Mouse (Mus musculus) stomach, postnatal 0 days (tissue): Measurements from ENCODE around the gene Aire. TPM values are rescaled to one million over a fixed set of nuclear protein-coding genes. Genes with fewer than 3 reads are reported as not detected.
A peak's percentile ranks its signal among the peaks of the same experiment; 100 is the strongest.
"Not testable (repeated sequence)": the region's sequence is repeated elsewhere in the genome, so short reads cannot be mapped to it uniquely, and the experiment has no call there.

ENCODE experiments used
- ATAC-seq: fragments of 200-750 bp; cut with Nextera tagmentation; 2 replicates; pipeline ENCODE4 v1.8.0; 2017; ENCODE audit not compliant: low FRiP score, low TSS enrichment
- DNase-seq: peaks from one replicate; pipeline ENCODE4 v3.0.0-alpha.2; 2016; ENCODE audit warnings: low spot score
- H3K27ac ChIP-seq: fragments of 300-500 bp; sonication (generic); replicated peaks from 2 replicates; pipeline ENCODE4 v1.5.1; 2014; ENCODE audit warnings: mild to moderate bottlenecking, control low read depth
- H3K27me3 ChIP-seq: fragments of 300-500 bp; sonication (generic); 2 replicates; pipeline ENCODE4 v1.6.1; 2014; ENCODE audit warnings: low read length; ENCODE audit not compliant: control insufficient read depth, insufficient read depth
- H3K36me3 ChIP-seq: fragments of 300-500 bp; sonication (generic); 2 replicates; pipeline ENCODE4 v1.6.1; 2014; ENCODE audit warnings: low read length, mixed read lengths; ENCODE audit not compliant: control insufficient read depth, insufficient read depth
- H3K4me1 ChIP-seq: fragments of 300-500 bp; sonication (generic); replicated peaks from 2 replicates; pipeline ENCODE4 v1.6.1; 2014; ENCODE audit warnings: antibody characterized with exemption; ENCODE audit not compliant: control insufficient read depth, insufficient read depth
- H3K4me2 ChIP-seq: fragments of 300-500 bp; sonication (generic); replicated peaks from 2 replicates; pipeline ENCODE4 v1.6.1; 2014; ENCODE audit warnings: low read depth, mild to moderate bottlenecking, control low read depth, moderate library complexity
- H3K4me3 ChIP-seq: fragments of 300-500 bp; sonication (generic); 2 replicates; pipeline ENCODE4 v1.5.1; 2014; ENCODE audit warnings: low read depth, low read length, control low read depth
- H3K9ac ChIP-seq: fragments of 300-500 bp; sonication (generic); 2 replicates; pipeline ENCODE4 v1.6.1; 2014; ENCODE audit warnings: mild to moderate bottlenecking, low read length, control low read depth, mixed read lengths
- H3K9me3 ChIP-seq: fragments of 300-500 bp; sonication (generic); 2 replicates; pipeline ENCODE4 v1.6.1; 2016; ENCODE audit warnings: low read length; ENCODE audit not compliant: control insufficient read depth
- CTCF ChIP-seq: IDR thresholded peaks from 2 replicates; pipeline ENCODE4 v1.5.1; 2016; ENCODE audit warnings: antibody characterized with exemption, low read depth, mild to moderate bottlenecking, moderate library complexity
- EP300 ChIP-seq: optimal IDR thresholded peaks from 2 replicates; pipeline ENCODE3; 2016; ENCODE audit warnings: antibody characterized with exemption
- WGBS: fragments of 180-500 bp; shearing (Covaris S2); extraction: QIAGEN DNeasy Blood & Tissue Kit; methylation state at CpG from one replicate; pipeline ENCODE4 v1.1.7; 2014; 5-methylcytosine and 5-hydroxymethylcytosine counted together
- polyA plus RNA-seq: library from polyadenylated mRNA; unstranded; fragments of >200 nt; fragmentation: Nextera tagmentation; extraction: Ambion mirVana; gene quantifications from 2 replicates; pipeline ENCODE4 v1.2.1, GENCODE M21; 2015

The Aire gene
- polyA plus RNA-seq, 1 experiment from 2014 or later = 0.11 TPM

DNA sequence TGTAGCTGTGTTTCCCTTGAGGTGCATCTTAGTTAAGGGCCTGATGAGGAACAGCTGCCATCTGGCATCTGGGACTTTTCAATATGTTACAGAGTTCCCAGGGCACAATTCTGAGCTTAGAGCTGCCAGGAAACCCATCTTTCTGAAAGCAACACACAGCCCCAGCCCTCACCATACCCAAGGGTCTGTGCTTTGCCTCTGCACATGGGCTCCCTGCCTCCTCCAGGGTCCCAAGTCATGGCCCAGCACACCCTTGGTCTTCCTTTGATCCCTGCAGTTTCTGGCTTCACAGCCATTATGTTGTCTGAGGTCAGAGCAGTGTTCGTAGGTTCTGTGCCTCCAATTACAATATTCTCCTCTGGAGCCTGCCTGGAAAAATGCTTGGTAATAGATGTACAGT is 14.3 kb downstream of the Aire start:
- Histone ChIP-seq H3K9ac (no peak overlapping the region), H3K4me3 (no peak overlapping the region), H3K36me3 (no peaks in the 10 kb centered on the region), H3K4me2 (no peak overlapping the region), H3K9me3 (no peaks in the 10 kb centered on the region), H3K27ac (no peak overlapping the region), H3K27me3 (no peaks in the 10 kb centered on the region), H3K4me1 (no peaks in the 10 kb centered on the region)
- no peak for ATAC-seq
- 92% methylated on average over 1 of the region's 1 CpGs for WGBS
- DNase-seq = no peak
- TF ChIP-seq EP300 (no peak), CTCF (no peak)

DNA sequence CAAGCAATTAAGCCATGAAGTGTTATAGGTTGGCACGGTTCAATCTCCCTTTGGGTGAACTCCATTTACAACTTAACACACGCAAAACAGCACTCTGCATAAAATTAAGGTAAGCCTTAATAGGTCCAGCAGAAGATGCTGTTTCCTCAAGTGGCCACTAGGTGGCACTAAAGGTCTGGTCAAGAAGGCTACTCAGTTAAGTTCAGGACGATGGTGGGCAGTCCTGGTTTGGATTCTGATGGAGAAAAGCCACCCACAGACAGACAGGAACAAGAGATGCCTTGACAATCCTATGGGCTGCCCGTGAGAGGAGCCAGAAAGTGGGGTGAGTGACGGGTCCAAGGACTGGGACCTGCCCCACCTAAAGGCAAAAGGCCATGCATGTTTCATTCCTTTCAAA is 15.3 kb downstream of the Aire start:
- peak; percentile 98 for TF ChIP-seq CTCF
- TF ChIP-seq EP300 = no peak
- Histone ChIP-seq H3K4me1 (no peaks in the 10 kb centered on the region), H3K36me3 (no peaks in the 10 kb centered on the region), H3K4me2 (no peak overlapping the region), H3K4me3 (no peak overlapping the region), H3K9me3 (no peaks in the 10 kb centered on the region), H3K9ac (no peak overlapping the region), H3K27ac (no peak overlapping the region), H3K27me3 (no peaks in the 10 kb centered on the region)
- DNase-seq (peak; percentile 73), ATAC-seq (peak; percentile 63)
- WGBS = 6% methylated on average over 5 of the region's 5 CpGs

DNA sequence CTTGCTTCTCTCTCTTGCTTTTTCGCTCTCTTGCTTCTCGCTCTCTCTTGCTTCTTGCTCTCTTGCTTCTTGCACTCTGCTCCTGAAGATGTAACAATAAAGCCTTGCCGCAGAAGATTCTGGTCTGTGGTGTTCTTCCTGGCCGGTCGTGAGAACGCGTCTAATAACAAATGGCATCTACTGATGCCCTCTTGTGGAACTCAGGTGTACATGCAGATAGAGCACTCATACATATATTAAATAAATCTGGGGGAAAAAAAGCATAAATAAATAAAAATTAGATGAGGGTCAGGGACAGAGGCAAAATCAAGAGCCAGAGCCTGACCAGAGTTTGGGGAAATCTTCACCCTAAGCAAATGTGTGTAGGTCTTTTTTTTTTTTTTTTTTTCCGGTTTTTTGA is 18.0 kb downstream of the Aire start:
- WGBS = 70% methylated on average over 6 of the region's 8 CpGs
- H3K27ac ChIP-seq, H3K4me1 ChIP-seq, H3K4me3 ChIP-seq, H3K36me3 ChIP-seq, H3K27me3 ChIP-seq, H3K4me2 ChIP-seq, H3K9ac ChIP-seq, DNase-seq, H3K9me3 ChIP-seq, ATAC-seq: not testable (repeated sequence)
- peak; percentile 67 for TF ChIP-seq CTCF

DNA sequence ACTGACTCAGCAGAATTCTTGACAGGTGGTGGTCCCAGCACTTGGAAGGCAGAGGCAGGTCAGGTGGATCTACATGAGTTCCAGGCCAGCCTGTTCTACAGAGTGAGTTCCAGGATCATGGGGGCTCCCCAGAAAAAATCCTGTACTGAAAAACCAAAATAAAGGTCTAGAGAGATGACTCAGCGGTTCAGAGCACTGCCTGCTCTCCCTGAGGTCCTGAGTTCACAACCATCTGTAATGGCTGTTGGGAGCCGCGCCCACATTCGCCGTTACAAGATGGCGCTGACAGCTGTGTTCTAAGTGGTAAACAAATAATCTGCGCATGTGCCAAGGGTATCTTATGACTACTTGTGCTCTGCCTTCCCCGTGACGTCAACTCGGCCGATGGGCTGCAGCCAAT is 23.4 kb downstream of the Aire start:
- ATAC-seq = not testable (repeated sequence)
- 93% methylated on average over 6 of the region's 11 CpGs for WGBS

DNA sequence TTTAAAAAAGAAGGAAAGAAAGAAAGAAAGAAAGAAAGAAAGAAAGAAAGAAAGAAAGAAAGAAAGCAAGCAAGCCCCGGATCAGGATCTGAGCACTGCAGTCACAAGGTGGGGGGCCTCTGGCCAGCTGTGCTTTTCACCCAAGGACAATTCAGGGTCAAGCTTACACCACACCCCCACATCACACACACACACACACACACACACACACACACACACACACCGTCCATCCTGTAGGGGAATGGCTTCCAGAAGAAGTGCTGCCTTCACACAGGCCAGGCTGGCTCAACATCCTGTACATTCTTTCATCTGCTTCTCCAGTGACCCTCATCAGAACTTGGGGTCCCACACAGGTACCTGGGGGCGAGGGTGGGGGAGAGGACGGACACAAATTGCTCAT is 24.1 kb downstream of the Aire start:
- Histone ChIP-seq H3K4me3 (no peak overlapping the region), H3K36me3 (no peaks in the 10 kb centered on the region), H3K27ac (no peak overlapping the region), H3K27me3 (no peaks in the 10 kb centered on the region), H3K4me2 (no peak overlapping the region), H3K9me3 (no peaks in the 10 kb centered on the region), H3K4me1 (no peaks in the 10 kb centered on the region), H3K9ac (no peak overlapping the region)
- no peak for TF ChIP-seq EP300
- no peak for TF ChIP-seq CTCF
- WGBS = 84% methylated on average over 4 of the region's 4 CpGs
- DNase-seq = no peak
- ATAC-seq = 0 out of 2 replicates have a peak, but pooled peaks have one; percentile 21

More for the DNA sequence above, 23.4 kb downstream of the Aire start:
- not testable (repeated sequence) for H3K4me1 ChIP-seq, H3K27me3 ChIP-seq, H3K9ac ChIP-seq, H3K4me2 ChIP-seq, H3K4me3 ChIP-seq, H3K36me3 ChIP-seq, DNase-seq, H3K9me3 ChIP-seq, H3K27ac ChIP-seq

DNA sequence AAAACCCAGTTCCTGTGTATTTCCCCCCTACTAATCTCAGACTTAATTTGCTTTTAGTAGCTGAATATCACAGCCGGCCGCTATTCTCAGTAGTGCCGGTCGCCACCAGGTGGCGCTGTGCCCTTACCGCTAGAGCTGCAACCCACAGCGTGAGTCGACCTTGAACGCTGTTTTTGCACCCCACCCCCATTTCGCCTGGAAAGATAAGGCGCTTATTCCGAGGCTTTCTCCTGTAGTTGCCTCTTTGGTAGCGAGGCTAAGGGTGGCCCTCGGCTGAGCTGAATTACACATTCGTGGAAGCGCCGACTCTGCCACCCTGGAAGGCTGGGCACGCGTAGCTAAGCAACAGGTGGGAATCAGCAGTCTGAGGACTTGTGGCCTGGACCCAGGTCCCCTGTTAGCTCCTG is 24.6 kb downstream of the Aire start:
- 13% methylated on average over 19 of the region's 19 CpGs for WGBS
- H3K9ac ChIP-seq = no peak overlapping the region

More for the DNA sequence above, 24.6 kb downstream of the Aire start:
- H3K27ac ChIP-seq = no peak overlapping the region
- TF ChIP-seq EP300 (no peak), CTCF (peak; percentile 97)
- ATAC-seq = peak; percentile 89
- peak; percentile 86 for DNase-seq
- peak overlapping the region; percentile 48 for H3K4me2 ChIP-seq
- H3K4me1 ChIP-seq = no peaks in the 10 kb centered on the region
- no peaks in the 10 kb centered on the region for H3K27me3 ChIP-seq
- no peaks in the 10 kb centered on the region for H3K9me3 ChIP-seq
- no peaks in the 10 kb centered on the region for H3K36me3 ChIP-seq
- H3K4me3 ChIP-seq = no peak overlapping the region
